Mouse (Mus musculus) heart, adult 2 months (tissue): ENCODE measurements around the gene Nr2f6. TPM values are rescaled to one million over a fixed set of nuclear protein-coding genes. Genes with fewer than 3 reads are reported as not detected.

Source experiments
- DNase-seq, 2 experiments: peaks; one replicate each; pipeline ENCODE4 v3.0.0; 2021
- H3K27ac ChIP-seq: fragments of 200-600 bp; 2 replicates; pipeline ENCODE4 v1.8.1; 2022
- H3K27me3 ChIP-seq: fragments of 200-500 bp; 2 replicates; pipeline ENCODE4 v1.6.1; 2012; ENCODE audit warnings: mild to moderate bottlenecking, low read length, inconsistent platforms, mixed read lengths; ENCODE audit not compliant: control insufficient read depth, insufficient read depth
- H3K36me3 ChIP-seq: fragments of 200-500 bp; 2 replicates; pipeline ENCODE4 v1.6.1; 2012; ENCODE audit warnings: low read length, inconsistent platforms; ENCODE audit not compliant: control insufficient read depth, insufficient read depth
- H3K4me1 ChIP-seq: fragments of 200-500 bp; 2 replicates; pipeline ENCODE4 v1.6.1; 2011; ENCODE audit warnings: low read length; ENCODE audit not compliant: control insufficient read depth, insufficient read depth
- H3K4me3 ChIP-seq: fragments of 200-600 bp; 2 replicates; pipeline ENCODE4 v1.8.1; 2022
- H3K79me2 ChIP-seq: fragments of 200-500 bp; replicated peaks from 2 replicates; pipeline ENCODE4 v1.6.1; 2012; ENCODE audit warnings: mild to moderate bottlenecking, inconsistent platforms, low read length, moderate library complexity, mixed read lengths; ENCODE audit not compliant: control insufficient read depth, insufficient read depth
- H3K9ac ChIP-seq: fragments of 200-500 bp; 2 replicates; pipeline ENCODE4 v1.6.1; 2012; ENCODE audit warnings: low read depth, mild to moderate bottlenecking, control low read depth, inconsistent platforms, low read length, mixed read lengths
- CTCF ChIP-seq: fragments of 200-600 bp; IDR thresholded peaks from 2 replicates; pipeline ENCODE4 v1.8.1; 2022; ENCODE audit warnings: antibody characterized with exemption, mild to moderate bottlenecking, moderate library complexity
- EP300 ChIP-seq: fragments of 200-500 bp; IDR thresholded peaks from 2 replicates; pipeline ENCODE4 v1.6.1; 2011; ENCODE audit warnings: low read depth, low read length, control low read depth; ENCODE audit not compliant: insufficient read depth
- POLR2A ChIP-seq: fragments of 200-500 bp; IDR thresholded peaks from 2 replicates; pipeline ENCODE4 v1.6.1; 2011; ENCODE audit warnings: mild to moderate bottlenecking, low read depth, low read length, control low read depth; ENCODE audit not compliant: insufficient read depth
- WGBS: fragments of 180-500 bp; shearing (Covaris S2); methylation state at CpG from one replicate; pipeline ENCODE4 v1.1.7; 2018; 5-methylcytosine and 5-hydroxymethylcytosine counted together
- intact Hi-C: fragments of 180-260 bp; cut with DNase I; formaldehyde crosslinking; loops from one replicate; pipeline ENCODE4 v1.15.1; 2025
- polyA plus RNA-seq: library from polyadenylated mRNA; depleted of rRNA; stranded (reverse); fragments of >200 nt; gene quantifications from 2 replicates; pipeline ENCODE4 v1.2.3, GENCODE M21; 2012
- total RNA-seq, 2 experiments: library from RNA; stranded (reverse); gene quantifications; 2 replicates each; pipeline ENCODE4 v1.2.3; 2021

Nr2f6 gene
- total and polyA plus RNA-seq, 3 experiments: 47.6 to 63.2 (median 56.7) TPM

- H3K27me3 ChIP-seq: no peaks in the 10 kb centered on the region
- WGBS: 51% methylated on average over 10 of the region's 10 CpGs
- no peaks in the 10 kb centered on the region; the same call in 1 of the 2 replicates for H3K79me2 ChIP-seq
- H3K36me3 ChIP-seq: no peaks in the 10 kb centered on the region
- TF ChIP-seq EP300 (no peak), POLR2A (no peak), CTCF (no peak)
- DNase-seq: peak; percentile 14 to 33
- peak overlapping the region; percentile 97 for H3K27ac ChIP-seq
- peak overlapping the region; percentile 53 for H3K4me3 ChIP-seq
- H3K9ac ChIP-seq: peak overlapping the region; percentile 81
- peaks cover 3% of the 10 kb centered on the region for H3K4me1 ChIP-seq
- intact Hi-C loops: loop anchor here (5.0 kb wide), 1 partner anchor 823 kb away; no protein-coding TSS in a partner anchor
Measured at GRCm38 (mm10) chr8:71395071-71395470, 13.3 kb upstream of the Nr2f6 start.

DNA sequence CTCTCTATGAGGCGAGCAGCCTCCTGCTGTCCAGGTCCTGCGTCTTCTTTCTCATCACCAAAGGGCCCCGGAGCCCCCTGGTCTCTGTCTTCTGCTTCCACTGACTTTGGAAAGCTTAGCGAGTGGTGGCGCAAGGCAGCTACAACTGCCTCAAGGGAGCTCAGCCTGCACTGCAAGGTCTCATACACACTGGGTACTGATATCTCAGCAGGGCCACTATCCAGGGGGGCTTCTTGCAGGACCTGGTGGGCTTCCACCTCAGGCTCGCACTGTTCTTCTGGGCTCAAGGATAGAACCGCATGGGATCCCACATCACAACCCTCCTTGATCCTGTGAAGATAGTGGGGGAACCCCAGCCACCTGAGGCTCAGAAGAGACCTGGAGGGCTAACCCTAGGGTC is 12.7 kb upstream of the Nr2f6 start:
- peak overlapping the region; percentile 81 for H3K9ac ChIP-seq
- TF ChIP-seq POLR2A: no peak
- no peak for TF ChIP-seq CTCF
- no peak for TF ChIP-seq EP300
- no peaks in the 10 kb centered on the region for H3K27me3 ChIP-seq
- H3K79me2 ChIP-seq: no peaks in the 10 kb centered on the region; the same call in 1 of the 2 replicates
- H3K4me1 ChIP-seq: peaks cover 3% of the 10 kb centered on the region
- DNase-seq: peak; percentile 8 to 33
- H3K36me3 ChIP-seq: no peaks in the 10 kb centered on the region
- intact Hi-C loops: loop anchor here (1.0 kb wide), 1 partner anchor 11 kb away; no protein-coding TSS in a partner anchor
- WGBS: 46% methylated on average over 7 of the region's 7 CpGs
- peak overlapping the region; percentile 53 for H3K4me3 ChIP-seq
- H3K27ac ChIP-seq: peak overlapping the region; percentile 97

- Histone ChIP-seq H3K4me3 (peak overlapping the region; percentile 53), H3K4me1 (peaks cover 6% of the 10 kb centered on the region), H3K36me3 (no peaks in the 10 kb centered on the region), H3K9ac (no peak overlapping the region), H3K27ac (peak overlapping the region; percentile 12; the same call in 1 of the 2 replicates), H3K79me2 (no peaks in the 10 kb centered on the region; the same call in 1 of the 2 replicates), H3K27me3 (no peaks in the 10 kb centered on the region)
- whole genome bisulfite sequencing: 17% methylated on average over 3 of the region's 3 CpGs
- intact Hi-C loops: no loop called here
- peak; percentile 13 to 18 for DNase-seq
- TF ChIP-seq CTCF (no peak), POLR2A (no peak), EP300 (no peak)
Measured at GRCm38 (mm10) chr8:71392871-71393270, 11.1 kb upstream of the Nr2f6 start.

DNA sequence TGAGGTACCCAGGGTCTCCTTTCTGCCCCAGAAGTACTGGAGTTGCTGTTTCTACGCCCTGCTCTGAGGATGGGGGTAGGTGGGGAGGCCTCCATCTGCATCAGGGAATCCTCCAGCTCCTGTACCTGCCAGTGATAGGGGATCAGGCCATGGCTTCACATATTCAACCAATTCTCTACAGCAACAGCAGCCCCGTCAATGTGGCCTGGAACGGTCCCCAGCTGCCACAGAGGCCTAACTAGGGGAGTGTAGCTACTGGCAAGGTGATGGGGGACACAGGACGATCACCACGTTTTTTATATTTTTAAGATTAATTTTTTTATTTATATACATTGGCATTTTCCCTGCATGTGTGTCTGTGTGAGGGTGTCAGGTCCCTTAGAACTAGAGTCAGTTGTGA is 10.6 kb upstream of the Nr2f6 start:
- no peak overlapping the region for H3K9ac ChIP-seq
- H3K36me3 ChIP-seq: no peaks in the 10 kb centered on the region
- no peaks in the 10 kb centered on the region; the same call in 1 of the 2 replicates for H3K79me2 ChIP-seq
- no peaks in the 10 kb centered on the region for H3K27me3 ChIP-seq
- H3K4me3 ChIP-seq: no peak overlapping the region
- intact Hi-C loops: no loop called here
- 82% methylated on average over 5 of the region's 5 CpGs for WGBS
- H3K4me1 ChIP-seq: peaks cover 6% of the 10 kb centered on the region
- peak; percentile 1 to 16 for DNase-seq
- TF ChIP-seq EP300 (no peak), POLR2A (no peak; the same call in 1 of the 2 replicates), CTCF (no peak)
- H3K27ac ChIP-seq: no peak overlapping the region

DNA sequence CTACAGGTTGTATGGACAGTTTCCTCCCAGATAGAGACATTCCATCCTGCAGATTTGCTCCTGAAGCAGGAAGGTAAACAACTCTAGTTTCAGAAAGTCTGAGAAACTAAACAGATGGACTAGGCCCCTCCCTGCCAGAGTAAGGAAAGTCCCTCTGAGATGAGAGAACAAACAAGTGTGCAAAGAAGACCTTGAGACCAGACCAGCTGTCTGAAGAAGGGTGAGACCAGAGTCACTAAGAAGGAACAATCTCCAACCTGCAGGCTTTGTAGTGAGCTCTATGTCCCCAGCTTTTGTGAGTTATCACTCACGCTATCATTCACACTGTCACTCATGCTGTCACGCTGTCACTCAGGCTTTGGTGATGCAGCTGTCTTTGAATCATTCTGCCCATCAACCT is 9.9 kb upstream of the Nr2f6 start:
- Histone ChIP-seq H3K4me3 (no peak overlapping the region), H3K27ac (no peak overlapping the region), H3K27me3 (no peaks in the 10 kb centered on the region), H3K4me1 (peaks cover 5% of the 10 kb centered on the region), H3K9ac (no peak overlapping the region), H3K36me3 (no peaks in the 10 kb centered on the region), H3K79me2 (no peaks in the 10 kb centered on the region; the same call in 1 of the 2 replicates)
- peak in 1 of 2 experiments; percentile 5 for DNase-seq
- intact Hi-C loops: no loop called here
- 94% methylated on average over 2 of the region's 2 CpGs for WGBS
- no peak for TF ChIP-seq CTCF
- no peak for TF ChIP-seq EP300
- TF ChIP-seq POLR2A: no peak

DNA sequence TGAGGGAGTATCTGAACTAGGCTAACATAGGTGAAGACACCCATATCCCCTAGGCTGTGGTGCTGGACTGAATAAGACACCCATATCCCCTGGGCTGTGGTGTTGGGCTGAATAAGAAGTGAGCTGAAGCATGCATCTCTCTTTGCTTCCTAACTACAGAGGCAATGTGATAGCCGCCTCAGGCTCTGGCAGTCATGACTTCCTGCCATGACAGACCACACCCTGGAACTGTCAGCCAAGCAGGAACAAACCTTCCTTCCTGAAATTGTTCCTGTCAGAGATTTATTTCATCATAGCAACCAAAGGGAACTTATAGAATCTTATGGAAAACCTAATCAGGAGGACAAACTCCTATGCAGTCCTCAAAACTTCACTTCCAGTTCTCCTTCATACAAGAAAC is 6.5 kb upstream of the Nr2f6 start:
- no peaks in the 10 kb centered on the region for H3K36me3 ChIP-seq
- H3K79me2 ChIP-seq: no peaks in the 10 kb centered on the region
- no peak overlapping the region for H3K4me3 ChIP-seq
- H3K27me3 ChIP-seq: no peaks in the 10 kb centered on the region
- H3K27ac ChIP-seq: peak overlapping the region; percentile 66
- TF ChIP-seq POLR2A (peak; percentile 33; the same call in 1 of the 2 replicates), CTCF (no peak), EP300 (0 out of 2 replicates have a peak, but pooled peaks have one; percentile 54)
- WGBS: 31% methylated on average over 1 of the region's 1 CpGs
- peaks cover 4% of the 10 kb centered on the region for H3K4me1 ChIP-seq
- intact Hi-C loops: no loop called here
- peak in 1 of 2 experiments; percentile 57 for DNase-seq
- H3K9ac ChIP-seq: no peak overlapping the region
